Mouse (Mus musculus) stomach, embryonic 15.5 days (tissue): ENCODE data around the gene Rab7b. TPM values are rescaled to one million over a fixed set of nuclear protein-coding genes. Genes with fewer than 3 reads are reported as not detected.

Source experiments
- ATAC-seq: fragments of 200-750 bp; cut with Nextera tagmentation; 2 replicates; pipeline ENCODE4 v1.8.0; 2017; ENCODE audit warnings: low read depth, moderate number of reproducible peaks, moderate TSS enrichment; ENCODE audit not compliant: insufficient read depth, low FRiP score
- H3K27ac ChIP-seq: fragments of 300-500 bp; sonication (generic); 2 replicates; pipeline ENCODE4 v1.5.1; 2015; ENCODE audit warnings: mild to moderate bottlenecking, inconsistent platforms
- H3K27me3 ChIP-seq: fragments of 300-500 bp; sonication (generic); replicated peaks from 2 replicates; pipeline ENCODE4 v1.6.1; 2015; ENCODE audit warnings: inconsistent platforms
- H3K36me3 ChIP-seq: fragments of 300-500 bp; sonication (generic); 2 replicates; pipeline ENCODE4 v1.6.1; 2015; ENCODE audit warnings: inconsistent platforms
- H3K4me1 ChIP-seq: fragments of 300-500 bp; sonication (generic); 2 replicates; pipeline ENCODE4 v1.6.1; 2015; ENCODE audit warnings: inconsistent platforms
- H3K4me2 ChIP-seq: fragments of 300-500 bp; sonication (generic); 2 replicates; pipeline ENCODE4 v1.6.1; 2015; ENCODE audit warnings: mild to moderate bottlenecking, inconsistent platforms
- H3K4me3 ChIP-seq: fragments of 300-500 bp; sonication (generic); replicated peaks from 2 replicates; pipeline ENCODE4 v1.5.1; 2015; ENCODE audit warnings: inconsistent platforms
- H3K9ac ChIP-seq: fragments of 300-500 bp; sonication (generic); 2 replicates; pipeline ENCODE4 v1.6.1; 2015; ENCODE audit warnings: inconsistent platforms
- H3K9me3 ChIP-seq: fragments of 300-500 bp; sonication (generic); 2 replicates; pipeline ENCODE4 v1.6.1; 2016; ENCODE audit warnings: inconsistent platforms
- WGBS: fragments of 180-500 bp; shearing (Covaris S2); methylation state at CpG from one replicate; pipeline ENCODE4 v1.1.7; 2015; 5-methylcytosine and 5-hydroxymethylcytosine counted together
- polyA plus RNA-seq: library from polyadenylated mRNA; unstranded; fragments of >200 nt; fragmentation: Nextera tagmentation; extraction: Ambion mirVana; gene quantifications from 2 replicates; pipeline ENCODE4 v1.2.1, GENCODE M21; 2015

The Rab7b gene
- polyA plus RNA-seq, 1 experiment from 2014 or later, result 8.6 TPM

DNA sequence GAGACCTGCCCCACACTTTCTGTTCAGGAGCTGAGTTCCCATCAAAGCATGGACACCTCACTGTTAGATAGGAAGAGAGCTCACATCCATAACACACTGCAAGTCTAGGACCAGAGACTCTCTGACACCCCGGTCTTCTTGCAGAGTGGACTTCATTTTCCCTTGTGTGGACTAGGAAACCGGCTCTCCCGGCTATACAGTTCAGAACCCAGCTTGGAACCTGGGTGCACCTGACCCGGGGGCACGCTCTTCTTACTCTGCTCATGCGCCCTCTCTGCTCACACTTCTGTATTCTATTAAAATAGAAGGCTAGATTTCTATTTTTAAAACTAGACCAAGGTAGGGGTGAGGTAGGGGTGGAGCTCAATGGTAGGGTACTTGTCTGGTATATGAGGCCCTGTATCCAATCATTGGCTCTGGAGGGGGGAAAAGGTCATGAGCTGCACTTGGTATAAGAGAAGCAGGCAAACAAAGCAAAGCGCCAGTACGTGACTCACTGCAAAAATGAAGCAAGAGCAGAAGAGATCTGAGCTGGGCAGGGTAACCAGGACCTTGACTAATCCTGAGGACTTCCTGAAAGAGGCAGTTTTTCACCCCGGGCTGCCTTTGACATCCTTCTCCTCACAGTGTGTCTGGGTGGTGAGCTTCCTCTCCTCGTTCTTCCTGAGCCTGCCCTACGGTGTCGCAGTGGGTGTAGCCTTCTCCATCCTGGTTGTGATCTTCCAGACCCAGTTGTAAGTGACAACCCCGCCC is 72.8 kb downstream of the Rab7b start:
- no peaks in the 10 kb centered on the region for H3K27me3 ChIP-seq
- H3K4me3 ChIP-seq, result no peak overlapping the region
- H3K36me3 ChIP-seq, result no peaks in the 10 kb centered on the region
- peaks cover 7% of the 10 kb centered on the region for H3K4me1 ChIP-seq
- 76% methylated on average over 13 of the region's 13 CpGs for WGBS
- ATAC-seq, result no peak
- H3K4me2 ChIP-seq, result no peak overlapping the region
- H3K27ac ChIP-seq, result no peak overlapping the region
- H3K9ac ChIP-seq, result no peak overlapping the region
- no peaks in the 10 kb centered on the region for H3K9me3 ChIP-seq

DNA sequence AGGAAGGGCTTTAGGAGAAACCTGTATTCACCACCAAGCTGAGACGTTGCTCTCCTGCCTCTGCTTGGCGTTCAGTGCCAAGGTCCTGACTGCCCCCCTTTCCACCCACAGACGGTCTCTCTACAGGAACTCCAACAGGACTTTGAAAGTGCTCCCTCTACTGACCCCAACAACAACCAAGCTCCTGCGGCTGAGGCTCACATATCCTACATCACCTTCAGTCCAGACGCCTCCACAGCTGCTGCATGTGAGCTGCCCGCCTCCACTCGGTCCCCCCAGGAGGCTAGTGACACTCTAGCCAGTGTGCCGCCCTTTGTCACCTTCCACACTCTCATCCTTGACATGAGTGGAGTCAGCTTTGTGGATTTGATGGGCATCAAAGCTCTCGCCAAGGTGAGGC is 75.2 kb downstream of the Rab7b start:
- Histone ChIP-seq H3K4me3 (no peak overlapping the region), H3K9me3 (no peaks in the 10 kb centered on the region), H3K27ac (no peak overlapping the region), H3K9ac (no peak overlapping the region), H3K27me3 (no peaks in the 10 kb centered on the region), H3K4me2 (no peak overlapping the region), H3K4me1 (peaks cover 7% of the 10 kb centered on the region), H3K36me3 (no peaks in the 10 kb centered on the region)
- 56% methylated on average over 9 of the region's 9 CpGs for WGBS
- no peak for ATAC-seq

DNA sequence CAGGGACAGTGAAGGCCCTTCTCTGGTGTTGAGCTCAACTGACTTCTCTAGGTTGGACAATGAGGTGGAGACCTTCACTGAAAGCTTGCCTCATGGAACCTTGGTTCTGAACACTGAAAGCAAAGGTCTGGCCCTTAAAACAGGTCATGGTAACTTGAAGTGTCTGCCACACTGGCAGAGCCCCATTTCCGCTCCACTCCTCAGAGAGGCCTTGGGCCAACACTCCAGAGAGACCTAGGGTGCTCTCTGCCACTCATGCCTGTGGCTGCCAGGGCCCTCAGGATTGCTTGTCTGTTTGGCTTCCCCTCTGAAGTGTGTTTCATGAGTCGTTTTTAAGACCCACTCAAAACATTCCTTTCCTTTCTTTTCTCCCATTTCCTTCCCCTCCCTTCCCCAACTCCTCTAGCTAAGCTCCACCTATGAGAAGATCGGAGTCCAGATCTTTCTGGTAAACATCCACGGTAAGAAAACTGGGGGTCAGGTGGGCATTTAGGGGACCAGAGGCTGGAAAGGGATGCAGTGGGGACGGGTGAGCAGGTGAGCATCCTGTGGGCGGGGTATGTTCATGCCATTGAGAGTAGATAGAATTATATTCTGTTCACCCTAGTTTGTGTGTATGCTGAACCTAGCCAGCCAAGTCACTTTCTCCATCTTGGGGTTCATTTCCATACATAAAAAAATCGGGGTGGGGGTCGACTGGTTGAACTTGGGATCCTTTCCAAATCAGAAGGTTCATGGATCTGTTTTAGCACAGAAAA is 76.3 kb downstream of the Rab7b start:
- Histone ChIP-seq H3K4me2 (no peak overlapping the region), H3K36me3 (no peaks in the 10 kb centered on the region), H3K4me1 (peaks cover 7% of the 10 kb centered on the region), H3K9me3 (no peaks in the 10 kb centered on the region), H3K9ac (no peak overlapping the region), H3K27ac (no peak overlapping the region), H3K27me3 (no peaks in the 10 kb centered on the region), H3K4me3 (no peak overlapping the region)
- WGBS, result 57% methylated on average over 8 of the region's 8 CpGs
- no peak for ATAC-seq

Other genes with a start within 250 kb of the Rab7b start
- 9.5 and 13.0 TPM in 2 replicates for gene Srgap2, start 161.3 kb upstream of the Rab7b start, polyA plus RNA-seq
- gene Fam72a, start 160.8 kb upstream of the Rab7b start, polyA plus RNA-seq, result 3.0 and 3.1 TPM in 2 replicates
- gene Avpr1b, start 89.5 kb upstream of the Rab7b start, polyA plus RNA-seq, result not detected in 2 replicates
- 57.8 and 66.8 TPM in 2 replicates for gene Ctse, start 50.4 kb upstream of the Rab7b start, polyA plus RNA-seq
- 5.1 and 7.6 TPM in 2 replicates for gene Slc26a9, start 55.3 kb downstream of the Rab7b start, polyA plus RNA-seq
- gene Pm20d1, start 108.7 kb downstream of the Rab7b start, polyA plus RNA-seq, result 2.6 and 3.5 TPM in 2 replicates
- gene Slc41a1, start 138.8 kb downstream of the Rab7b start, polyA plus RNA-seq, result 13.3 and 17.0 TPM in 2 replicates
- gene Rab29, start 178.5 kb downstream of the Rab7b start, polyA plus RNA-seq, result 25.0 and 26.5 TPM in 2 replicates
- gene Nucks1, start 221.8 kb downstream of the Rab7b start, polyA plus RNA-seq, result 65.0 and 71.6 TPM in 2 replicates